Mouse (Mus musculus) adipocyte (in vitro differentiated cells): Measurements from ENCODE around the gene Syngr2.
"Not testable (repeated sequence)": the region's sequence is repeated elsewhere in the genome, so short reads cannot be mapped to it uniquely, and the experiment has no call there.

Experiments
- DNase-seq: peaks from one replicate; pipeline ENCODE4 v3.0.0-alpha.2; 2016; ENCODE audit warnings: low spot score

The Syngr2 gene

GRCm38 (mm10) chr11:117813867-117814266, 4.4 kb downstream of the Syngr2 start:
- DNase-seq: no peak

DNA sequence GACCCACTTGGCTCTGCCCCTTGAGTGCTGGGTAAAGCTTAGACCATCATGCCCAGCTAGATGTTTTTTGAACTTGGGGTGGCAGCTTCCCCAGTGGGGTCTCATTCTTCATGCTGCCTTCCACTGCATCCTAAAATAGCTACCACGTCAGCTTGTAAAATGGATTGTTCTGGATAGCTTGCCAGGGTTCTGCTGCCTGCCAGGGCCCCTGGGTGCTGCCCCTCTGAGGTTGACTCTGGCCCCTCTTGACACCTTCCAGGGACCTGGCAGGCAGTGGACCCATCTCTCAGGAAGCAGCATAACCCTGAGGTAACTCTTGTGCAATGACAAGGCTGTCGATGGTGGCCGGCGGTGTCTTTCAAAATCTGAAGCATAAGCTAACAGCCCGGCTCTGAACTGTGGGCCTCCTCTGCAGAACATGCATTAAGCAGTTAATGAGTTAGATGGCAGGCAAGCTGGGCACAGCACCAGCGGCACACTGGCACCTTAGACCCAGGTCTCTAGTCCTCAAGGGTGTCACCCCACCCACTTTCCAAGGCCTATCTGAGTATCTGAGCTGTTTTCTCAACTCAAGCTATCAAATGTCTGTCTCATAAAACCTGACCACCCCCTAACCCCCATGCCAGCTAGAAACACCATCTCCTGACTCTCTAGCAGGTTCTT, 5.4 kb downstream of the Syngr2 start:
- DNase-seq: no peak

DNA sequence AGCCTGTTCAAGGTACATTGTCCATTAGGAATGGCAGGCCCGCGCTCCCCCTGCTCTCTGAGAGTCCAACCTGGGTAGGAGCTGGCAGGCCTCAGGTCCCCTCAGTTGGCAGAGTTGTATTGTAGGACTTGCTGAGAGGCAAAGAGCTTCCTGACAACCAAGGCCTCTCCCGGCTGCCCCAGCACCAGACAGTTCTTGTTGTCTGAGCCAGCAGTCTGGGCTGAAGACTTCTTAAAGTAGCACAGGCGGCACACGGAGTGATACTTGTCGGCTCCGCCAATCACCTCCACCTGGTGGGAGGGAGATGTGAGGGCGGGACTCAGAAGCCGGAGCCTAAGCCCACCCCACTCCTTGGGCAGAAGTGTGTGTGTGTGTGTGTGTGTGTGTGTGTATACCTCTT, 6.4 kb downstream of the Syngr2 start:
- not testable (repeated sequence) for DNase-seq

- DNase-seq: no peak
Observed at GRCm38 (mm10) chr11:117816389-117816996, 7.0 kb downstream of the Syngr2 start.

DNA sequence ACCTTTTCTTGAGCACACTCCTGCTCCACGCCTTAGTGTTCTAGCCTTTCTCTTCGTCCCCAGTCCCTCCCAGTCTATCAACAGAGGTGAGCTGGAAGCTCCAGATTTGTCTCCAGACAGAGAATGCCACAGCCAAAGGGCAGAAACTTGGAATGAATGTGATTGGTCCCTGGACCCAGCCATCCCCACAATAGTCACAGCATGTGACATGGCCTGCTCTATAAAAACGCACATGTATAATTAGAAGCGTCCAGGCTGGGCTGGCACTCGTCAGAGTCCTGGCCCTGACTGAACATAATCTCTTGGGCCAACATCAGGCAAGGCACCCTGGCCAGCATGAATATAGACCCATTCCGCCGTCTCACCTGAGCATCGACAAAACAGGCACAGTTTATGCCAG, 9.6 kb downstream of the Syngr2 start:
- no peak for DNase-seq

DNA sequence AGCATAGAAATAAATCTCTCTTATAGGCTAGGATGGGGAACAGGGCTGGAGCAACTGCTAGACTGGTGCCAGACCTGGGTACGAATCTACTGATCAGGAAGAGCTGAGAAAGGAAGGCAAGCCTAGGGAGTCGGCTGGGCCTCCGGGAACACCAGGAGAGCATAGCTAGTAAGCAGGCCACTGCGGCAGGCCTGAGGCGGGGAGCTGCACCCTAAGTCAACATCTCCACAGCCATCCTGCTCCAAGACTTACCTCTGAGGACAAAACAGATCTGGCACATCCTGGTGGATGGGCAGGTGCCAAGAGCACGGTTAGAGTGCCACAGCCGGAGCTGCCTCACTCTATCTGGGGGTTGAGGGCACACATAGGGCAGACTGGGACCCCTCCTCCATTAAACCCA, 10.7 kb downstream of the Syngr2 start:
- DNase-seq: no peak

DNA sequence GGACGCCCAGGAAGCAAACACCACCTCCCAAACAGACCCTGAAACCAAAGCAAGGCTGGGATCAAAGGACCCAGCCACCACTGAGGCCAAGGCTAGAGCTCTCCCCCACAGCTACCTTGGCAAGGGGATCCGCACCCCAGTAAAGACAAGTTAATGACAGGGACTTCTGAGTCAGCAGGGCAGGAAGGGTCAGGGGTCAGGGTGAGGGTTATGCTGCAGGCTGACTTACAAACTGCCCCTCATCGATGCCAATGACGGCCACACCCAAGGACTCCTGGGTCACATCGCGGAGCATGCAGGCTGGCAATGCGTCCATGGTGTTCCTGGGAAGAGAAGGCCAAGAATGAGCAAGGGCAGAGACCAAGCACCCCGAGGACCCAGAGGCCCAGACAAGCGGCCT, 12.4 kb downstream of the Syngr2 start:
- no peak for DNase-seq

DNA sequence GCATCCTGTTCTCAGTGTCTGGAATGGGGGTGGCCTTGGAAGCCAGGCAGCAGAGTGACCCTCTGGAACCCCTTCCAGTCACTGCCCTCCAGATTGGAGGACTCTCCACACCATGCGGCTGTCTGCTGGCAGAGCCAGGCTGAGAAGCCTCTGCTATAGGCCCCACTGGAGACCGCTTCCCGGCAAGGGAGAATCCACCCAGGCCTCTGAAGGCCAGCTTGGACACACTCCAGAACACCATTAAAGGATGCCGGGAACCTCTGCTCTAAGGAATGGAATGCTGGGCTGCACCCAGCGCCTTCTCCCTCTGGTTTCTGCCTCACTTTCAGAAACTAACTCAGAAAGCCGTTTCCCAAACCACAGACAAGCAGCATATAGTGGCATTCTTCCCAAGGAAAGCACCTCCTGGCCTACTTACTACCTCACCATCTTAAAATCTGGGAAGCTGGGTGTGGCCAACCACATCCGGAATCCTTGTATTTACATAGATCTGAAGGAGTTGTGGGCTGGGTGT, 13.3 kb downstream of the Syngr2 start:
- peak; percentile 58 for DNase-seq

DNA sequence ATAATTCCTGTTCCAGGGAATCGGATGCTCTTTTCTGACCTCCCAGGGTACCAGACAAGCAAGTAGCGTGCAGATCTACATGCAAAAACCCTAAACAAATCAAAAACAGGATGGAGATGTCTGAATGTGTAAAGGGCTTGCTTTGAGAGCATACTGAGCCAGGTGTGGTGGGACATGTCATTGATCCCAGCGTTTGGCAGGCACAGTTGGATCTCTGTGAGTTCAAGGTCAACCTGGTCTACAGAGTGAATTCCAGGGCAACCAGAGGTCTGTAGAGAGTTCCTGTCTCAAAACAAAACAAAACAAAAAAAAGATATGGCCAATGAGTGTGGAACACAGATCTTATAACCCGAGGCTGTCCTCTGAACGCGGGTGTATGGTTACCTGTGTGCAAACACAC, 13.9 kb downstream of the Syngr2 start:
- DNase-seq: no peak

GRCm38 (mm10) chr11:117824060-117824969, 14.8 kb downstream of the Syngr2 start:
- peak; percentile 88 for DNase-seq

- peak; percentile 88 for DNase-seq
Observed at GRCm38 (mm10) chr11:117825333-117826101, 16.0 kb downstream of the Syngr2 start, which contains the start of the genes Afmid and Tk1. Afmid (plus strand) TSS chr11:117825924. Tk1 (minus strand) TSS chr11:117826092.

GRCm38 (mm10) chr11:117826164-117826563, 16.7 kb downstream of the Syngr2 start:
- peak; percentile 61 for DNase-seq

DNA sequence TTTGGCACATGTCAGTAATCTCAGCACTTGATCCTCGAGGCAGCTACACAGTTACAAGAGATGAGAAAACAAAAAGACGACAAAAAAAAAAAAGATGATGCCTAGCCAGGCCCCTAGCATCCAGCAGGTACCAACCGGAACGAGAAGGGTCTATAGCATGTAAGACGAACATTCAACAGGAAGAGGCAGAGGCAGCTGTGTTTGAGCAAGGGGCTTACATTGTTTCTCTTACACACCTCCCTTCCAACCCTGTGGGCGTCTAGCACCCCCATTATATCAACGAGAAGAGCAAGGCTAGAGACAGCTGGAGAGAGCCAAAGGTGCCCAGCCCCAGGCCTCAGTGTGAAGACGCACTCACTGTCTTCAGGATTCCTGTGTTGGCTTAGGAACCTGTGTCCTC, 17.4 kb downstream of the Syngr2 start:
- DNase-seq: no peak

- DNase-seq: no peak
Observed at GRCm38 (mm10) chr11:117827386-117827785, 17.9 kb downstream of the Syngr2 start.

GRCm38 (mm10) chr11:117828149-117828887, 18.9 kb downstream of the Syngr2 start:
- DNase-seq: peak; percentile 38

DNA sequence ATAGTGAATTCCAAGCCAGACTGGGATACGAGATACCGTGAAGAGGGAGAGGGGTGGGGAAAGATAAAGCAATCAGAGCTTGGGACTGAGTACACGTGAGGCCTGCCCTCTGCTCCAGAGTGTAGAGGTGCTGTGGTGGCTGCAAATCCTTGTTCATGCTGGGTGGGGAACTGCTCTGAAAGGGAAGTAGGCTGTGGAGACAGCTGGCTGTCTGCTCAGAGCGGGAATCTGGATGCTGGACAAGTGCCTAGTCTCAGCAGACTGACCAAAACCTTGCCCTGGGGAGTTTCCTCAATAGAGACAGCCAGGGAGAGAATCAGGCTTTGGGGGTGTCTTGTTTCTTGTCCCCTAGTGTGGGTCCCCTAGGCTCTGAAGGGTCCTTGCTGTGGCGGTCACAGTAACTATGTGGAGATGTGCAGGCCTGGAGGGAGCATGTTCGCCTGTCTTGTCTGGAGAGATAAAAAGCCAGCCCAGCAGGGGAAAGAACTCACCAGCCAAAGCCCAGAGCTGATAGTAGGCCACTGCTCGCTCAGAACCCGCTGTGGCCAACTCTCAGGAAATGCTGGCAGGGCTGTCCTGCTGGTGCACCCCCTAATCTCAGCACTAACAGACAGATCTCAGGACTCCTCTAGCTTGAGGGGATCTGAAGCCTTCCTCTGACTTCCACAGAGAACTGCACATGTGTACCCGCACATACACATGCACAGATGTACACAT, 19.6 kb downstream of the Syngr2 start:
- peak; percentile 68 for DNase-seq

GRCm38 (mm10) chr11:117829671-117830215, 20.3 kb downstream of the Syngr2 start:
- peak; percentile 79 for DNase-seq

DNA sequence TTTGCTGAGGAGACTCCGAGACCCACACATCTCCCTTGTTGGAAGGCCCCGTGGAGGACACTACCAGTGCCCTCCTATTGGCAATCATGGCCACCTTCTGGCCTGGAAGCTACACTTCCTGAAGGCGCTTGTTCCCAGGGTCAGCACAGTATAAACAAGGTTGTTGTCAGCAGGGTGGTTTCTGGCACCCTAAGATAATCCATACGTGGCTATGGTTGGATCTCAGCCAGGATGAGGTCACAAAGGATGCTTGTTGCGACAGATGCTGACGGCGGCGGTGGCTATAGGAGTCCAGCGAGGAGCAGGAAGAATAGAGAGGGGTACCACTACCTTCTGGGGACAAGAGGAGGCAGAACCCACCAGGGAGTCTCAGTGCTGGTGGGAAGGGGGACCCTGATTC, 20.9 kb downstream of the Syngr2 start:
- no peak for DNase-seq

- no peak for DNase-seq
Observed at GRCm38 (mm10) chr11:117832086-117832969, 22.9 kb downstream of the Syngr2 start.
